Comparison of ENCODE assay signal across 23 mouse cellular contexts in genomic region chr8:10785311-10785710, GRCm38 (mm10).
A peak's percentile ranks its signal among the peaks of the same experiment; 100 is the strongest.
DNase-seq lines count a peak whose midpoint lies in the region; ATAC-seq and TF ChIP-seq lines count a peak whose summit lies in the region.
"Had no signal": no experiment of that assay in that cellular context is flagged by ENCODE, and none has a peak within 500 bp of the region (broad histone marks: within the 10 kb centered on the region; RNA-seq: fewer than 3 reads in every experiment).

No protein-coding gene starts in this region.

- no peaks in the 10 kb centered on the region for H3K36me3 ChIP-seq in midbrain, embryonic 16.5 days (ENCODE audit: control insufficient read depth, insufficient read depth, low read length)
- H3K36me3 ChIP-seq in midbrain, postnatal 0 days (ENCODE audit: insufficient read depth, low read length), result no peaks in the 10 kb centered on the region
- H3K36me3 ChIP-seq: embryonic facial prominence, embryonic 12.5 days; embryonic facial prominence, embryonic 15.5 days; heart, embryonic 12.5 days; heart, embryonic 15.5 days; hindbrain, embryonic 13.5 days; intestine, embryonic 15.5 days had no signal

- H3K4me1 ChIP-seq in midbrain, embryonic 16.5 days (ENCODE audit: control insufficient read depth, insufficient read depth, low read length), result peaks cover 12% of the 10 kb centered on the region
- peaks cover 10% of the 10 kb centered on the region; the same call in 1 of the 2 replicates for H3K4me1 ChIP-seq in midbrain, postnatal 0 days (ENCODE audit: insufficient read depth, low read length)
- H3K4me1 ChIP-seq: embryonic facial prominence, embryonic 12.5 days; embryonic facial prominence, embryonic 15.5 days; heart, embryonic 12.5 days; heart, embryonic 15.5 days had no signal

- H3K27ac ChIP-seq in layer of hippocampus, adult 2 months, result 0 out of 2 replicates have a peak overlapping the region, but pooled peaks have one; percentile 32
- peak overlapping the region; percentile 40; the same call in 1 of the 2 replicates for H3K27ac ChIP-seq in midbrain, embryonic 16.5 days (ENCODE audit: low read length)
- H3K27ac ChIP-seq in midbrain, postnatal 0 days (ENCODE audit: low read depth, low read length), result no peak overlapping the region
- H3K27ac ChIP-seq: embryonic facial prominence, embryonic 12.5 days; embryonic facial prominence, embryonic 15.5 days; forebrain, embryonic 13.5 days; heart, embryonic 15.5 days; hindbrain, embryonic 13.5 days; intestine, embryonic 15.5 days had no signal

- H3K27me3 ChIP-seq in midbrain, embryonic 16.5 days (ENCODE audit: control insufficient read depth, insufficient read depth, low read depth, low read length), result no peaks in the 10 kb centered on the region
- H3K27me3 ChIP-seq in midbrain, postnatal 0 days (ENCODE audit: insufficient read depth, low read length), result no peaks in the 10 kb centered on the region
- H3K27me3 ChIP-seq: embryonic facial prominence, embryonic 12.5 days; embryonic facial prominence, embryonic 15.5 days; forebrain, embryonic 13.5 days; heart, embryonic 15.5 days; hindbrain, embryonic 13.5 days; intestine, embryonic 15.5 days had no signal

- no peak for TF ChIP-seq CTCF in layer of hippocampus, adult 2 months (conservative IDR thresholded peaks at IDR 0.05)
- TF ChIP-seq CTCF in midbrain, postnatal 0 days (IDR thresholded peaks at IDR 0.05), result no peak

- WGBS in midbrain, embryonic 16.5 days, result 95% methylated on average over 4 of the region's 4 CpGs
- WGBS in midbrain, postnatal 0 days, result 95% methylated on average over 4 of the region's 4 CpGs

- H3K9me3 ChIP-seq in midbrain, embryonic 16.5 days (replicated peaks; ENCODE audit: control insufficient read depth, low read length, poor library complexity, severe bottlenecking), result no peaks in the 10 kb centered on the region
- no peaks in the 10 kb centered on the region for H3K9me3 ChIP-seq in midbrain, postnatal 0 days (ENCODE audit: low read length)
- H3K9me3 ChIP-seq: embryonic facial prominence, embryonic 12.5 days; embryonic facial prominence, embryonic 15.5 days; forebrain, embryonic 13.5 days; heart, embryonic 12.5 days; heart, embryonic 15.5 days; hindbrain, embryonic 13.5 days; intestine, embryonic 15.5 days had no signal

- DNase-seq in heart, adult 11 months, result peak; percentile 66
- DNase-seq in heart, postnatal 14 days, result no peak
- DNase-seq in layer of hippocampus, adult 2 months (ENCODE audit: low spot score in 2 of 2), result no peak
- DNase-seq in layer of hippocampus, adult 11-12 months (ENCODE audit: low spot score), result no peak
- DNase-seq in midbrain, postnatal 0 days (ENCODE audit: low spot score), result no peak
- DNase-seq: adrenal gland, postnatal 14 days; cerebellum, adult 11 months; cerebellum, adult 2 months; cerebellum, adult 9-11 months; cerebellum, postnatal 25 days; gastrocnemius, postnatal 25 days; heart, postnatal 10 days; heart, postnatal 4 days had no signal

- intact Hi-C loops in heart, postnatal 14 days (cut with DNase I), result no loop called here

- no peak overlapping the region for H3K4me2 ChIP-seq in midbrain, embryonic 16.5 days (ENCODE audit: low read length)
- no peak overlapping the region for H3K4me2 ChIP-seq in midbrain, postnatal 0 days (ENCODE audit: low read depth, low read length, poor library complexity, severe bottlenecking)
- H3K4me2 ChIP-seq: embryonic facial prominence, embryonic 12.5 days; embryonic facial prominence, embryonic 15.5 days; forebrain, embryonic 13.5 days; heart, embryonic 12.5 days; heart, embryonic 15.5 days; hindbrain, embryonic 13.5 days; intestine, embryonic 15.5 days had no signal

- no peak overlapping the region for H3K4me3 ChIP-seq in layer of hippocampus, adult 2 months
- H3K4me3 ChIP-seq in midbrain, embryonic 16.5 days (ENCODE audit: low read depth, low read length), result no peak overlapping the region
- no peak overlapping the region for H3K4me3 ChIP-seq in midbrain, postnatal 0 days (ENCODE audit: low read depth, low read length)
- H3K4me3 ChIP-seq: embryonic facial prominence, embryonic 12.5 days; embryonic facial prominence, embryonic 15.5 days; forebrain, embryonic 13.5 days; heart, embryonic 12.5 days; heart, embryonic 15.5 days; hindbrain, embryonic 13.5 days; intestine, embryonic 15.5 days had no signal

- no peak for ATAC-seq in midbrain, embryonic 16.5 days
- no peak for ATAC-seq in midbrain, postnatal 0 days (ENCODE audit: low FRiP score)
- ATAC-seq: CD4-positive, CD25-positive, alpha-beta regulatory T cell, adult 4 months; forebrain, embryonic 13.5 days; hindbrain, embryonic 16.5 days; intestine, embryonic 15.5 days had no signal

- H3K9ac ChIP-seq in midbrain, embryonic 16.5 days (ENCODE audit: low read depth, low read length), result no peak overlapping the region
- H3K9ac ChIP-seq in midbrain, postnatal 0 days (replicated peaks; ENCODE audit: low read length, poor library complexity, severe bottlenecking), result no peak overlapping the region
- H3K9ac ChIP-seq: embryonic facial prominence, embryonic 12.5 days; embryonic facial prominence, embryonic 15.5 days; forebrain, embryonic 13.5 days; heart, embryonic 12.5 days; heart, embryonic 15.5 days; hindbrain, embryonic 13.5 days; intestine, embryonic 15.5 days had no signal
